Comparison of ENCODE assay signal across 25 mouse cellular contexts in the genomic region with DNA sequence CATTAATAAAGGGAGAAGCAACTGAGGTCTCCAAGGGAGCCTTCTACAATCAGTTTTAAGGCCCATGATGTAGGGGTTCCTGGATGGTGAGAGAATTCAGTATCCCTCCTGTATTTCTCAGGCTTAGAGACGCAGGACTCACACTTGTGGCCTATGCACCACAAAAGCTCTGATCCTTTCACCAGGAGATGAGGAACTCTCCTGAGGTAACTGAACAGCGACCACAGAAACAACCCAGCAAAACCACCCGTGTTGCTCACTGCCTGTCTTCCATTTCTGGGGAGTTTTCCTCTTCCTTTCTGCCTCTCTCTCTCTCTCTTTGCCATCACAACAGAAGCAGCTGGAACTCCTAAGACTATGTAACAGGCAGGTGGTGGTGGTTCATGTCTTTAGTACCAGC.
"Had no signal": no experiment of that assay in that cellular context is flagged by ENCODE, and none has a peak within 500 bp of the region (broad histone marks: within the 10 kb centered on the region; RNA-seq: fewer than 3 reads in every experiment).

No protein-coding gene starts in this region.

- ATAC-seq: hindbrain, embryonic 16.5 days; inflammation-experienced regulatory T-cells, adult 6 months; intestine, postnatal 0 days had no signal

- H3K27me3 ChIP-seq: heart, embryonic 12.5 days; intestine, embryonic 15.5 days; limb, embryonic 12.5 days; liver, embryonic 13.5 days; liver, embryonic 15.5 days had no signal

- H3K36me3 ChIP-seq: heart, embryonic 10.5 days; heart, embryonic 12.5 days; intestine, embryonic 15.5 days; limb, embryonic 10.5 days; limb, embryonic 12.5 days; liver, embryonic 13.5 days; liver, embryonic 15.5 days had no signal

- H3K27ac ChIP-seq: heart, embryonic 10.5 days; hindbrain, embryonic 14.5 days; intestine, embryonic 15.5 days; layer of hippocampus, adult 2 months; left cerebral cortex, adult 2 months; limb, embryonic 10.5 days; limb, embryonic 12.5 days; liver, embryonic 13.5 days; liver, embryonic 15.5 days had no signal

- H3K4me3 ChIP-seq: heart, embryonic 10.5 days; heart, embryonic 12.5 days; intestine, embryonic 15.5 days; layer of hippocampus, adult 2 months; left cerebral cortex, adult 2 months; limb, embryonic 10.5 days; limb, embryonic 12.5 days; liver, embryonic 13.5 days; liver, embryonic 15.5 days had no signal

- H3K4me2 ChIP-seq: heart, embryonic 12.5 days; hindbrain, embryonic 14.5 days; intestine, embryonic 15.5 days; limb, embryonic 12.5 days; liver, embryonic 11.5 days; liver, embryonic 13.5 days; liver, embryonic 15.5 days had no signal

- DNase-seq: gastrocnemius, postnatal 14 days; gastrocnemius, postnatal 36 days; heart, adult 18-20 months; heart, postnatal 10 days; heart, postnatal 4 days; kidney, adult 18-20 months; kidney, adult 8-10 months; kidney, postnatal 10 days; kidney, postnatal 25 days; kidney, postnatal 4 days; liver; liver, embryonic 13.5 days had no signal

- H3K4me1 ChIP-seq: intestine, embryonic 15.5 days; limb, embryonic 10.5 days; limb, embryonic 12.5 days; liver, embryonic 13.5 days; liver, embryonic 15.5 days had no signal

- H3K9ac ChIP-seq: heart, embryonic 12.5 days; hindbrain, embryonic 14.5 days; intestine, embryonic 15.5 days; limb, embryonic 12.5 days; liver, embryonic 13.5 days; liver, embryonic 15.5 days had no signal

- H3K9me3 ChIP-seq: heart, embryonic 10.5 days; intestine, embryonic 15.5 days; limb, embryonic 10.5 days; limb, embryonic 12.5 days; liver, embryonic 13.5 days; liver, embryonic 15.5 days had no signal
